Mouse (Mus musculus) 416B (cell line): ENCODE data around the gene Entpd2.

ENCODE experiments used
- DNase-seq: peaks from one replicate; pipeline ENCODE4 v3.0.0; 2011; ENCODE audit warnings: low read depth

Entpd2 gene

GRCm38 (mm10) chr2:25429435-25430180, 33.9 kb downstream of the Entpd2 start:
- peak; percentile 12 for DNase-seq

GRCm38 (mm10) chr2:25430395-25431233, 34.9 kb downstream of the Entpd2 start:
- DNase-seq: no peak

GRCm38 (mm10) chr2:25431308-25431855, 35.7 kb downstream of the Entpd2 start:
- DNase-seq: no peak

GRCm38 (mm10) chr2:25432326-25433098, 36.8 kb downstream of the Entpd2 start:
- DNase-seq: peak; percentile 88

GRCm38 (mm10) chr2:25433101-25433500, 37.4 kb downstream of the Entpd2 start:
- no peak for DNase-seq

- DNase-seq: no peak
These were observed 38.6 kb downstream of the Entpd2 start for GRCm38 (mm10) chr2:25434292-25434691.

- DNase-seq: no peak
These were observed 40.7 kb downstream of the Entpd2 start for GRCm38 (mm10) chr2:25436286-25436820.

- DNase-seq: no peak
These were observed 45.4 kb downstream of the Entpd2 start for GRCm38 (mm10) chr2:25441067-25441466.

- DNase-seq: no peak
These were observed 47.0 kb downstream of the Entpd2 start for GRCm38 (mm10) chr2:25442682-25443081.
